Mouse (Mus musculus) kidney, adult 11 months (tissue): ENCODE measurements around the gene Creld2.
A peak's percentile ranks its signal among the peaks of the same experiment; 100 is the strongest.

ENCODE experiments used
- DNase-seq: peaks from one replicate; pipeline ENCODE4 v3.0.0; 2022

Creld2 gene

GRCm38 (mm10) chr15:88870418-88871185 lies 51.2 kb downstream of the Creld2 start:
- peak; percentile 94 for DNase-seq

- DNase-seq: no peak
Observed at GRCm38 (mm10) chr15:88874061-88874460, 54.6 kb downstream of the Creld2 start.

GRCm38 (mm10) chr15:88874477-88874876 lies 55.0 kb downstream of the Creld2 start:
- DNase-seq: no peak

GRCm38 (mm10) chr15:88875625-88876081 lies 56.2 kb downstream of the Creld2 start:
- DNase-seq: peak; percentile 98
